Mouse (Mus musculus): ENCODE measurements around the gene Fam114a1. TPM values are rescaled to one million over a fixed set of nuclear protein-coding genes. Genes with fewer than 3 reads are reported as not detected.

Fam114a1 gene
- total RNA-seq (2021) = 10 to 100 TPM; 23.9 to 25.0 TPM
- long read RNA-seq, experiment 1, transcript Fam114a1-201 (14 exons, 2,938 nt) = major isoform, 9 of 21 reads
- long read RNA-seq, experiment 1, partial matches to known transcripts = 10 of 21 reads
- long read RNA-seq, experiment 1, other reads (novel, unspliced or antisense) = 2 of 21 reads
- long read RNA-seq, experiment 2, partial matches to known transcripts = 0 of 5 reads
- long read RNA-seq, experiment 2, other reads (novel, unspliced or antisense) = 1 of 5 reads

DNA sequence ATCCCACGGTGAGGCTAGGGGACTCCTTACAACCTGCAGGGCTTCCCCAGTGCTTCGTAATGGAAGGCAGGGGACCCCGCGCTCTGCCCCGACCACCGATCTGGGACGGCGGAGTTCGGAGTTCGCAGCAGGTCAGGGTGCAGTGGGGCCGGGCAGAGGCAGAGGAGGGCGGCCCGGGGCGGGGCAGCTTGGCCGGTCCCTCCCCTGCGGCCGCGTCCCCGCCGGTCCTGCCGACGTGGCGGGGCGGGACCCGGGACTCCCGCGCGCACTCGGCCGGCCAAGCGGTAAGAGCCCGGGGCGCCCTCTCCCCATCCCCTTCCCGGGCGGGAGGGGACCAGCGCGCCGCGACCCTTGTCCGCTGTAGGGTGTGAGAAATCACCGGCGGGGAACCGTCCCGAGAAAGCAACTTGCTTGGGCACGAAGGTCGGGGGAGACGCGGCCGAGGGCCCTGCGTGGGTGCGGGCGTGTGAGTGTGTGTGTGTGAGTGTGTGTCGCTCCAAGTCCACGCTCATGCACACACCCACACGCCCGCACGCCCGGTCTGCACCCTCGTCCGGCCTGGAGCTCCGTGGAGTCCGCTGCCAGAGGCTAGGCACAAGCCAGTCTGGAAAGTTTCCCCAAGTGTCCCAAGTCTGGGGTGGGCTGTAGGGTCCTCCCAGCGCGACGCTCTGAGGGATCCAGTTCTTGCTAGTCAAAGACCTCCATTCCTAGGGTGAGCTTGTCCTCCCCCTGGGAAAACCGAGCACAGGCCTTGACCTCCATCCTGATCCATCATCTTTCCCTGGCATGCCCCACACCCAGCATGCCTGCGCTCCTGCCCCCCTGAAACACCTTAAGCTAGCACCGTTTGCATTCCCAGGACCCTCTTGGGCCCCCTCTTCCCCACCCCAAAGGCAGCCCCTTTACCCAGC, at the start of gene Fam114a1:
TSS of gene Fam114a1 (plus strand) at position 211 of the 911 bp plus-strand sequence.
- DNase-seq = peak; percentile 90 to 95

- DNase-seq = no peak
These were observed 46.9 kb upstream of the Fam114a1 start for GRCm38 (mm10) chr5:64922891-64923381.

DNA sequence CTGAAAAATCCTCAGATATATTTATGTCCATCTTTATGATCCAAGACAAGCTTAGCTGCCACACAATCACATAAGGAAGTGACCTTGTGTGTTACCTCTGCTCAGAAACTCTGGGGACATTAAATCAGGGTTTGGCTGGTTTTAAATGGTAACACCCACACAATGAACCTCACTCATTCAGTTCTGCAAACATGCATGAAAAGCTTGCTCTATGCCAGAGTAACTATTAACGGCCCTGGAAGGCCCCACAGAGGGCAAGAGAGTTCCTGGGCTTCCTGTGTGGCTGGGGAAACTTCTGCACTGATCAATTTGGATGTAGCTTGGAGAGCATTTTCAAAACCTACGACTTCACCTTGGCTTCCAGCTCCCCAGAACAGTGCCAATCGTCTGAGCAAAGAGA, 37.7 kb upstream of the Fam114a1 start:
- DNase-seq = no peak

DNA sequence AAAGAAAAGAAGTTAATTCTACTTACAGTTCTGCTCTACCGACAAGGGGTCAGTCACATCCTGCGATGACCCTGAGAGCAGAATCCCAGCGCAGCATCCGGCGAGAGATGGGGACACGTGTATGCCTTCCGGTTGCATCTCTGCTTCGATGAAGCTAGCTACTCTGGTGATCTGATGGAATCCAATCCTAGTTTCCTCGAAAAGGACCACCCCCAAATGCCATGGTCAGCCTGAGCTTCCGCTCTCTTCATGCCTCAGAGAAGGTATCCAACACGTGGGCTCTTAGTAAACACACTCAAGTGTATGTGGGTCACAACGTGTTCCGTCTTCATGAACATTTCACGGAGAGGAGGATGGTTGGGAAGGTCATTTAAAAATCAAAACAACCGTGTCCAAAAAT, 37.1 kb upstream of the Fam114a1 start:
- DNase-seq = no peak

GRCm38 (mm10) chr5:64951486-64951885, 18.4 kb upstream of the Fam114a1 start:
- no peak for DNase-seq

GRCm38 (mm10) chr5:64954931-64955330, 14.9 kb upstream of the Fam114a1 start:
- DNase-seq = no peak

- no peak for DNase-seq
These were observed 10.7 kb upstream of the Fam114a1 start for GRCm38 (mm10) chr5:64958991-64959842.

DNA sequence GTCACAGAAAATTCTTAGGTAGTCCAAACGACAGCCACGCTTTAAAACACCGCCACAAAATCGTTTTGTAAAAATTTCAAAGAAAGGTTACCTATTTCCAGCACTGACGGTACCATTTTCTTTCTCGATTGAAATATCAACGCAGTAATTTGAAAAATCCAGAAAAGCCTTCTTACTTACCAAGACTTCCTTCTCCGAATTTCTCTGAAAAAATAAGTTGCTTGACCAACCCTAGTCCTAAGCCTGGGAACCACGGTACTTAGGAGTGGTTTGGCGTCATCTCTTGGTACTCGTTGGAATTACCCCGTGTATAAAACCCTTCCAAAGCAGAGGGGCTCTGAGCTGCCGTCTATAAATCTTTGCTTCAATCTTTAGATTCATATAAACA, 10.0 kb upstream of the Fam114a1 start, which contains the start of gene Tlr6:
TSS of gene Tlr6 (minus strand) at position 255 of the 388 bp plus-strand sequence.
- peak; percentile 52 to 54 for DNase-seq

GRCm38 (mm10) chr5:64960857-64961391, 8.9 kb upstream of the Fam114a1 start:
- DNase-seq = no peak

DNA sequence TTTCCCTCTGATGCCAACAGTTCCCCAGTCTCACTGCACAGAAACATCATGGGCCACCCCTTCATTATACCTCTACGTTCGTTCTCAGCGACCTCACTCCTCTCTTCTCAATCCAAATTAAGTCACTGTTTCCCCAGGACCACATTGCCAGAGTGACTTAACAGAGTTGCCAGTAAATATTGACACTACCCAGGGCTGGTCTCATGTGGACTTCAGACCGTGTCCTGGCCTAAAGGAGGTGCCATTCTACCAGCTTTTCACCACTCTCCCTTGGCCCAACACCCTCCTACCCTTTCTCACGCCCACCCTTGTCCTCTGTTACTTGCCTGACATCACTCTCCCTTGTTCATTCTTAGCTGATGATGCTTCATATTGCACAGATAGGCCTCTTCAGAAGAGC, 6.6 kb upstream of the Fam114a1 start:
- no peak for DNase-seq

DNA sequence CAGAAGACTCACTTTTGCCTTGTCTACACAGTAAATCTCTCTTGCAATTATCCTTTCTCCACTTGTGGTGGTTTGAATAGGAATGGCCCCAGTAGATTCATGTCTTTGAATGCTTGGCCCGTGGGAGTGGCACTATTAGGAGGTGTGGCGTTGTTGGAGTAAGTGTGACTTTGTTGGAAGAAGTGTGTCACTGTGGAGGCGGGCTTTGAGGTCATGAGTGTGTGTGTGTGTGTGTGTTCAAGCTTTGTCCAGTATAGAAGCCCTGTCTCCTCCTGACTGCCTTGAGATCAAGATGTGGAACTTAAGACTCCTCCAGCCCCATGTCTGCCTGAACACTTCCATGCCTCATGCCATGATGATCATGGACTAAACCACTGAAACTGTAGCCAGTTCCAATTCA, 6.1 kb upstream of the Fam114a1 start:
- DNase-seq = no peak

DNA sequence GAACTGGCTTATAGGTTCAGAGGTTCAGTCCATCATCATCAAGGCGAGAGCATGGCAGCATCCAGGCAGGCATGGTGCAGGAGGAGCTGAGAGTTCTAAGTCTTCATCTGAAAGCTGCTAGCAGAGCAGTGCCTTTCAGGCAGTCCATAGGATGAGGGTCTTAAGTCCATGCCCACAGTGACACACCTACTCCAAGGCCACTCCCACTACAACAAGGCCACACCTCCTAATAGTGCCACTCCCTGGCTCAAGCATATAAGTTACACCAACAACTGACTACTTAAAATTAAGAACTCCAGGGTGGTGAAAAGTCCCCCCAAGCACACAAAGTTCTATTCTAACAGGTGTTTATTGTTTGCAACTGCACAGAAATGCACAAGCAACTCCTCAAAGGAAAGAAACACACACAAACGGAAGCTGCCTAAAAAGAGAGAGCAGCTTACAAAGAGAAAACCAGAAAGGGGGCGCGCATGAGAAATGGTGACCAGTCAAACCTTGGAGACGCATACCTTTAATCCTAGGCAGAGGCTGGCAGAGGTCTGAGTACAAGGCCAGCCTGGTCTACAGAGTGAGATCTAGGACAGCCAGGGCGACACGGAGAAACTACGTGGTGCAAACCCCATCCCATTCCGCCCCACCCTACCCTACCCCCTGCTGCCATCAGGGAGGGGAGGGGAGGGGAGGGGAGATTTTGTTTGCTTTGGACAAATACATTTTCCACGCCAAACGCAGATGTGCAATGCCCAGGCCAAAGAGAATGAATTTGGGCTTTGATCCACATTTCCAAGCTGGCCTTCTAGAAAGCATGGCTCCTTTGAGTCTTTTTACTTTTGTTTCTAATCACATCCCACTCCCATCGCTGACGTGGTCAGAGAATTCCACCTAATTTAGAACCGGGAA, 660 bp upstream of the Fam114a1 start:
- peak; percentile 24 to 38 for DNase-seq

- no peak for DNase-seq
These were observed 5.2 kb downstream of the Fam114a1 start for GRCm38 (mm10) chr5:64975121-64975520.

GRCm38 (mm10) chr5:64977128-64977527, 7.3 kb downstream of the Fam114a1 start:
- DNase-seq = no peak

- peak in 1 of 2 experiments; percentile 11 for DNase-seq
These were observed 16.1 kb downstream of the Fam114a1 start for GRCm38 (mm10) chr5:64985971-64986370.

- DNase-seq = no peak
These were observed 20.1 kb downstream of the Fam114a1 start for GRCm38 (mm10) chr5:64989940-64990339.

DNA sequence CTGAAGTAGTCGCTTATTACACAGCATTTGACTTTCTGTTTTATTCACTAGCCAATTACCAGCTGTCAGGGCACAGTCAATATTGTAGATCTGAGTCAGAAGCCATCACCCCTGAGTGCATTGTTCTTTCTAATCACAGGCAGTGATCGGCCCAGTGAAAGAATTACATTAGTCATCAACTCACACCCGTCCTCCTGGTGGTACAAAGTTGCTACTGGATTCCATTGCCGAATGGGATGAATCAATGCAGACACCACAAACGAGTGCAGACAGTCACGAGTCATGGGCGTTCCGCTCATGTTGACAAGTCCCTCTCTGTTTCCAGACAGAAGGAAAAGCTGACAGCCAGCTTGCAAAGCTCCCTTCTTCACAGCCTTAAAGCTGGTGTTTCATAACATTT, 22.7 kb downstream of the Fam114a1 start:
- DNase-seq = no peak

- no peak for DNase-seq
These were observed 25.5 kb downstream of the Fam114a1 start for GRCm38 (mm10) chr5:64995408-64995807.

- no peak for DNase-seq
These were observed 33.3 kb downstream of the Fam114a1 start for GRCm38 (mm10) chr5:65002940-65003824.

All from adrenal gland, postnatal 36 days (tissue).